Mouse (Mus musculus): ENCODE data around the gene Gm38394. TPM values are rescaled to one million over a fixed set of nuclear protein-coding genes. Genes with fewer than 3 reads are reported as not detected.

The Gm38394 gene
- polyA plus RNA-seq, 1 experiment from 2014 or later, result 3.9 TPM

- H3K9me3 ChIP-seq, result no peaks in the 10 kb centered on the region
- H3K4me1 ChIP-seq (replicated peaks), result peaks cover 37% of the 10 kb centered on the region
- no peaks in the 10 kb centered on the region for H3K27me3 ChIP-seq (ENCODE audit: insufficient read depth, poor library complexity, severe bottlenecking)
- peak overlapping the region; percentile 90; the same call in 1 of the 2 replicates for H3K4me3 ChIP-seq
- H3K27ac ChIP-seq, result no peak overlapping the region
- 90% methylated on average over 3 of the region's 3 CpGs for WGBS
- DNase-seq (ENCODE audit: low spot score), result no peak
- peaks cover 45% of the 10 kb centered on the region for H3K36me3 ChIP-seq
Observed at GRCm38 (mm10) chr1:133658878-133659277, 2.2 kb downstream of the Gm38394 start.

GRCm38 (mm10) chr1:133656811-133657210 lies 4.3 kb downstream of the Gm38394 start:
- H3K36me3 ChIP-seq, result peaks cover 64% of the 10 kb centered on the region
- 74% methylated on average over 5 of the region's 5 CpGs for WGBS
- H3K4me1 ChIP-seq (replicated peaks), result peaks cover 37% of the 10 kb centered on the region
- H3K4me3 ChIP-seq, result no peak overlapping the region
- no peaks in the 10 kb centered on the region for H3K9me3 ChIP-seq
- no peaks in the 10 kb centered on the region for H3K27me3 ChIP-seq (ENCODE audit: insufficient read depth, poor library complexity, severe bottlenecking)
- DNase-seq (ENCODE audit: low spot score), result no peak
- H3K27ac ChIP-seq, result no peak overlapping the region

GRCm38 (mm10) chr1:133653033-133653432 lies 8.1 kb downstream of the Gm38394 start:
- Histone ChIP-seq H3K9me3 (no peaks in the 10 kb centered on the region), H3K27me3 (ENCODE audit: insufficient read depth, poor library complexity, severe bottlenecking) (no peaks in the 10 kb centered on the region), H3K4me3 (no peak overlapping the region), H3K27ac (no peak overlapping the region), H3K36me3 (peaks cover 66% of the 10 kb centered on the region), H3K4me1 (replicated peaks) (peaks cover 12% of the 10 kb centered on the region)
- 93% methylated on average over 1 of the region's 1 CpGs for WGBS
- DNase-seq (ENCODE audit: low spot score), result no peak

- no peaks in the 10 kb centered on the region for H3K27me3 ChIP-seq (ENCODE audit: insufficient read depth, poor library complexity, severe bottlenecking)
- 97% methylated on average over 7 of the region's 7 CpGs for WGBS
- H3K4me3 ChIP-seq, result no peak overlapping the region
- H3K27ac ChIP-seq, result no peak overlapping the region
- H3K36me3 ChIP-seq, result peaks cover 65% of the 10 kb centered on the region
- H3K4me1 ChIP-seq (replicated peaks), result no peaks in the 10 kb centered on the region
- H3K9me3 ChIP-seq, result no peaks in the 10 kb centered on the region
- no peak for DNase-seq (ENCODE audit: low spot score)
Observed at GRCm38 (mm10) chr1:133650288-133651055, 10.6 kb downstream of the Gm38394 start.

GRCm38 (mm10) chr1:133645652-133646051 lies 15.5 kb downstream of the Gm38394 start:
- Histone ChIP-seq H3K27ac (no peak overlapping the region), H3K27me3 (ENCODE audit: insufficient read depth, poor library complexity, severe bottlenecking) (no peaks in the 10 kb centered on the region), H3K4me3 (no peak overlapping the region), H3K36me3 (peaks cover 78% of the 10 kb centered on the region), H3K9me3 (no peaks in the 10 kb centered on the region), H3K4me1 (replicated peaks) (no peaks in the 10 kb centered on the region)
- DNase-seq (ENCODE audit: low spot score), result no peak
- WGBS, result 94% methylated on average over 5 of the region's 5 CpGs

GRCm38 (mm10) chr1:133641163-133641562 lies 20.0 kb downstream of the Gm38394 start:
- 96% methylated on average over 2 of the region's 2 CpGs for WGBS
- no peaks in the 10 kb centered on the region for H3K4me1 ChIP-seq (replicated peaks)
- DNase-seq (ENCODE audit: low spot score), result no peak
- peaks cover 100% of the 10 kb centered on the region for H3K36me3 ChIP-seq
- no peaks in the 10 kb centered on the region for H3K9me3 ChIP-seq
- H3K4me3 ChIP-seq, result no peak overlapping the region
- no peaks in the 10 kb centered on the region for H3K27me3 ChIP-seq (ENCODE audit: insufficient read depth, poor library complexity, severe bottlenecking)
- H3K27ac ChIP-seq, result no peak overlapping the region

- Histone ChIP-seq H3K4me3 (no peak overlapping the region), H3K9me3 (no peaks in the 10 kb centered on the region), H3K27ac (no peak overlapping the region), H3K27me3 (ENCODE audit: insufficient read depth, poor library complexity, severe bottlenecking) (no peaks in the 10 kb centered on the region), H3K36me3 (peaks cover 100% of the 10 kb centered on the region), H3K4me1 (replicated peaks) (no peaks in the 10 kb centered on the region)
- WGBS, result 95% methylated on average over 6 of the region's 6 CpGs
- no peak for DNase-seq (ENCODE audit: low spot score)
Observed at GRCm38 (mm10) chr1:133638517-133638916, 22.6 kb downstream of the Gm38394 start.

- Histone ChIP-seq H3K9me3 (no peaks in the 10 kb centered on the region), H3K4me3 (no peak overlapping the region), H3K27ac (no peak overlapping the region), H3K27me3 (ENCODE audit: insufficient read depth, poor library complexity, severe bottlenecking) (no peaks in the 10 kb centered on the region), H3K36me3 (peaks cover 97% of the 10 kb centered on the region), H3K4me1 (replicated peaks) (no peaks in the 10 kb centered on the region)
- DNase-seq (ENCODE audit: low spot score), result no peak
- WGBS, result 95% methylated on average over 2 of the region's 2 CpGs
Observed at GRCm38 (mm10) chr1:133632168-133632567, 28.9 kb downstream of the Gm38394 start.

- Histone ChIP-seq H3K36me3 (peaks cover 97% of the 10 kb centered on the region), H3K9me3 (no peaks in the 10 kb centered on the region), H3K27me3 (ENCODE audit: insufficient read depth, poor library complexity, severe bottlenecking) (no peaks in the 10 kb centered on the region), H3K27ac (no peak overlapping the region), H3K4me1 (replicated peaks) (no peaks in the 10 kb centered on the region), H3K4me3 (no peak overlapping the region)
- 78% methylated on average over 2 of the region's 2 CpGs for WGBS
- DNase-seq (ENCODE audit: low spot score), result no peak
Observed at GRCm38 (mm10) chr1:133625052-133625451, 36.1 kb downstream of the Gm38394 start.

GRCm38 (mm10) chr1:133618311-133618710 lies 42.8 kb downstream of the Gm38394 start:
- Histone ChIP-seq H3K9me3 (no peaks in the 10 kb centered on the region), H3K36me3 (peaks cover 85% of the 10 kb centered on the region), H3K27ac (no peak overlapping the region), H3K4me3 (no peak overlapping the region), H3K4me1 (replicated peaks) (no peaks in the 10 kb centered on the region), H3K27me3 (ENCODE audit: insufficient read depth, poor library complexity, severe bottlenecking) (no peaks in the 10 kb centered on the region)
- no peak for DNase-seq (ENCODE audit: low spot score)
- 82% methylated on average over 8 of the region's 8 CpGs for WGBS

- H3K36me3 ChIP-seq, result peaks cover 81% of the 10 kb centered on the region
Observed at GRCm38 (mm10) chr1:133617908-133618307, 43.2 kb downstream of the Gm38394 start.

GRCm38 (mm10) chr1:133613817-133614216 lies 47.3 kb downstream of the Gm38394 start:
- Histone ChIP-seq H3K27me3 (ENCODE audit: insufficient read depth, poor library complexity, severe bottlenecking) (no peaks in the 10 kb centered on the region), H3K36me3 (peaks cover 42% of the 10 kb centered on the region), H3K4me1 (replicated peaks) (peaks cover 8% of the 10 kb centered on the region; the same call in 1 of the 2 replicates), H3K4me3 (no peak overlapping the region), H3K27ac (no peak overlapping the region), H3K9me3 (no peaks in the 10 kb centered on the region)
- no peak for DNase-seq (ENCODE audit: low spot score)
- 74% methylated on average over 3 of the region's 3 CpGs for WGBS

More at GRCm38 (mm10) chr1:133617908-133618307, 43.2 kb downstream of the Gm38394 start:
- H3K9me3 ChIP-seq, result no peaks in the 10 kb centered on the region
- H3K4me1 ChIP-seq (replicated peaks), result no peaks in the 10 kb centered on the region
- no peak overlapping the region for H3K27ac ChIP-seq
- no peak overlapping the region for H3K4me3 ChIP-seq
- WGBS, result 80% methylated on average over 2 of the region's 2 CpGs
- H3K27me3 ChIP-seq (ENCODE audit: insufficient read depth, poor library complexity, severe bottlenecking), result no peaks in the 10 kb centered on the region
- no peak for DNase-seq (ENCODE audit: low spot score)

GRCm38 (mm10) chr1:133611436-133611835 lies 49.7 kb downstream of the Gm38394 start:
- peaks cover 16% of the 10 kb centered on the region; the same call in 1 of the 2 replicates for H3K4me1 ChIP-seq (replicated peaks)
- H3K27ac ChIP-seq, result no peak overlapping the region
- no peak for DNase-seq (ENCODE audit: low spot score)
- no peaks in the 10 kb centered on the region for H3K27me3 ChIP-seq (ENCODE audit: insufficient read depth, poor library complexity, severe bottlenecking)
- H3K9me3 ChIP-seq, result no peaks in the 10 kb centered on the region
- H3K4me3 ChIP-seq, result no peak overlapping the region
- 84% methylated on average over 1 of the region's 1 CpGs for WGBS
- H3K36me3 ChIP-seq, result peaks cover 46% of the 10 kb centered on the region
